Mouse (Mus musculus): Measurements from ENCODE around the gene Wdpcp. TPM values are rescaled to one million over a fixed set of nuclear protein-coding genes. Genes with fewer than 3 reads are reported as not detected.

Wdpcp gene
- total RNA-seq, 4 experiments from 2014 or later = 12.1 to 16.9 (median 13.8) TPM

- DNase-seq (ENCODE audit: low spot score in 2 of 2) = no peak
Measured at GRCm38 (mm10) chr11:21569002-21569401, 3.0 kb upstream of the Wdpcp start.

- DNase-seq (ENCODE audit: low spot score in 2 of 2) = peak; percentile 24 to 40
Measured at GRCm38 (mm10) chr11:21569456-21570108, 2.5 kb upstream of the Wdpcp start.

GRCm38 (mm10) chr11:21570109-21570474, 1.9 kb upstream of the Wdpcp start:
- no peak for DNase-seq (ENCODE audit: low spot score in 2 of 2)

- peak; percentile 39 to 46 for DNase-seq (ENCODE audit: low spot score in 2 of 2)
Measured at GRCm38 (mm10) chr11:21570973-21571372, 1.1 kb upstream of the Wdpcp start.

GRCm38 (mm10) chr11:21581472-21581871, 9.4 kb downstream of the Wdpcp start:
- no peak for DNase-seq (ENCODE audit: low spot score in 2 of 2)

GRCm38 (mm10) chr11:21583286-21583685, 11.3 kb downstream of the Wdpcp start:
- no peak for DNase-seq (ENCODE audit: low spot score in 2 of 2)

- no peak for DNase-seq (ENCODE audit: low spot score in 2 of 2)
Measured at GRCm38 (mm10) chr11:21602497-21602896, 30.5 kb downstream of the Wdpcp start.

- DNase-seq (ENCODE audit: low spot score in 2 of 2) = no peak
Measured at GRCm38 (mm10) chr11:21615915-21616314, 43.9 kb downstream of the Wdpcp start.

GRCm38 (mm10) chr11:21634171-21634907, 62.3 kb downstream of the Wdpcp start:
- DNase-seq (ENCODE audit: low spot score in 2 of 2) = no peak

GRCm38 (mm10) chr11:21638341-21638740, 66.3 kb downstream of the Wdpcp start:
- DNase-seq (ENCODE audit: low spot score in 2 of 2) = no peak

- DNase-seq (ENCODE audit: low spot score in 2 of 2) = no peak
Measured at GRCm38 (mm10) chr11:21639534-21639933, 67.5 kb downstream of the Wdpcp start.

GRCm38 (mm10) chr11:21644231-21644630, 72.2 kb downstream of the Wdpcp start:
- no peak for DNase-seq (ENCODE audit: low spot score in 2 of 2)

GRCm38 (mm10) chr11:21646136-21646535, 74.1 kb downstream of the Wdpcp start:
- DNase-seq (ENCODE audit: low spot score in 2 of 2) = no peak

GRCm38 (mm10) chr11:21658985-21659384, 87.0 kb downstream of the Wdpcp start:
- peak in 1 of 2 experiments; percentile 37 for DNase-seq (ENCODE audit: low spot score in 2 of 2)

- no peak for DNase-seq (ENCODE audit: low spot score in 2 of 2)
Measured at GRCm38 (mm10) chr11:21677034-21677433, 105.0 kb downstream of the Wdpcp start.

- peak; percentile 67 to 73 for DNase-seq (ENCODE audit: low spot score in 2 of 2)
Measured at GRCm38 (mm10) chr11:21688441-21688840, 116.4 kb downstream of the Wdpcp start.

- no peak for DNase-seq (ENCODE audit: low spot score in 2 of 2)
Measured at GRCm38 (mm10) chr11:21690730-21691129, 118.7 kb downstream of the Wdpcp start.

GRCm38 (mm10) chr11:21694087-21694486, 122.1 kb downstream of the Wdpcp start:
- no peak for DNase-seq (ENCODE audit: low spot score in 2 of 2)

GRCm38 (mm10) chr11:21697642-21698041, 125.6 kb downstream of the Wdpcp start:
- no peak for DNase-seq (ENCODE audit: low spot score in 2 of 2)

- DNase-seq (ENCODE audit: low spot score in 2 of 2) = no peak
Measured at GRCm38 (mm10) chr11:21713508-21713907, 141.5 kb downstream of the Wdpcp start.

GRCm38 (mm10) chr11:21714065-21714464, 142.0 kb downstream of the Wdpcp start:
- DNase-seq (ENCODE audit: low spot score in 2 of 2) = no peak

- DNase-seq (ENCODE audit: low spot score in 2 of 2) = no peak
Measured at GRCm38 (mm10) chr11:21726329-21726728, 154.3 kb downstream of the Wdpcp start.

GRCm38 (mm10) chr11:21729056-21729455, 157.0 kb downstream of the Wdpcp start:
- no peak for DNase-seq (ENCODE audit: low spot score in 2 of 2)

Measured in layer of hippocampus, adult 8-10 months (tissue).